Mouse (Mus musculus): ENCODE measurements around the gene Hoxc4.

The Hoxc4 gene

DNA sequence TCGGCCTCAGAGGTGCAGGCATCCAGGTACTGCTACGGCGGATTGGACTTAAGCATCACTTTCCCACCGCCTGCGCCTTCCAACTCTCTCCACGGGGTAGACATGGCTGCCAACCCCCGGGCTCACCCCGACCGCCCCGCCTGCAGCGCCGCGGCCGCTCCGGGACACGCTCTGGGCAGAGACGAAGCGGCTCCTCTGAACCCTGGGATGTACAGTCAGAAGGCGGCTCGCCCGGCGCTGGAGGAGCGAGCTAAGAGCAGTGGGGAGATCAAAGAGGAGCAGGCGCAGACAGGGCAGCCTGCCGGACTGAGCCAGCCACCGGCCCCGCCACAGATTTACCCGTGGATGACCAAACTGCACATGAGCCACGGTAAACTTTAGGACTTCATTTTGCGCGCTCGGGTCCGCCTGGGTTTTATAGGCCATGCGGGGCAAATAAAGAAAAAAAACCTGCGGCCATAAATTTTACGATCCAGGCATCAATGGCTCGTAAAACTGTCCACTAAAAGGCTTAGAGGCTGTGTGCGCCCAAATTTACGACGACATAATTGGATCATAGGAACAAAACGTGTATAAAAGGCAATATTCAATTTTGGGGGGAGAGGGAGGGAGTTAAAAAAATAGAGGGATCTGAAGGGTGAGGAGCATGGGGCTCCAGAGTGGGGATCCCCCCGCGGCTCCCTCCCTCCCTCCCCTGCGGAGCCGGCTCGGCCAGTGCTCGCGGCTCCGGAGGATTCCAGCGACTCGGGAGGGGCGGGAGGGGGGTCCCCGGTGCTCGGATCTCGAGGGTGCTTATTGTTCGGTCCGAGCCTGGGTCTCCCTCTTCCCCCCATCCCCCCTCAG is 4.3 kb upstream of the Hoxc4 start:
- no peak for DNase-seq

DNA sequence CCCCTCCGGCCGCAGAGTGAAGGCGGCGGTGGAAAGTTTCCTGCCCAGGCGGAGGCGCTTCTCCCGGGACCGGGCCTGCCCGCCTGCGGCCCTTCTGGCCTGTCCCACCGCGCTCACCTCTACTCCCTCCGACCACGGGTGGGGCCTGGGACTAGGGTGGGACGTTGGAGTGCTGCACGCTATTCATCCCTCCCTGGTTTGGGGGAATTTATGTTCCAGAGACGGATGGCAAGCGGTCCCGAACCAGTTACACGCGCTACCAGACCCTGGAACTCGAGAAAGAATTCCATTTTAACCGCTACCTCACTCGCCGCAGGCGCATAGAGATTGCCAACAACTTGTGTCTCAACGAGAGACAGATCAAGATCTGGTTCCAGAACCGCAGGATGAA is 3.7 kb upstream of the Hoxc4 start:
- DNase-seq: no peak

DNA sequence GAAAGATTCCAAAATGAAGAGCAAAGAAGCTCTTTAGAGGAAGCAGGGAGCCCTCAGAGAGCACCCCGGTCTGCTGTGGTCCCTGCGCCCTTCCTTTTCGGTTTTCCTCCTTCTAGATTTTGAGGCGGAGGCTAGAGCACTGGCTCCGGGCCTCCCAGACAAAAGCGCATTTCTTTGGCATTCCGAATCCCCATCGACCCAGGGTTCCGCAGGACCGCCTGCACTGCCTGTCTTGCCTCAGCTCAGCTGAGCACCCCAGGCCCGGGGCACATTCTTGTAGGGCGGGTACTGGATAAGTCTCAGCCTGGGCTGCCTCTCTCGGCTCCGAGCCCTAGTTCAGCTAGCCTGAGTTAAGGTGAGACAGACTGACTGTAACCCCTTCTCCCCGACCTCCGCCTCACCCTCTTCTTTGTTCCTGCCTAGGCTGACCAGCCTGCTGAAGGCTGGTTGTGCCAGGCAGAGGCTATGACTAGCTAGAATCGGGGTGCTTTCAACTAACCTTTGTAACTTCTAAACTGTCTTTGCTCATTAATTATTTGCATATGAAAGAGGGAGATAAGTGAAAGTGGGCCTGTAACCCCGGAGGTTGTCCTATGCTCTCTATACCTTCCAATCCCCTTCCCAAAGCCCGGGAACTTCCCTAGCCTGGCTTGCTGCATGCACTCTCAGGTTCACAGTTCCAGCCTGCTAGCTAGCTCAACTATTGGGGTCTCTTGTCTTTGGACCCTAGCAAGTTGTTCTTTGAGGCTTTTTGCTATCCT is 3.1 kb upstream of the Hoxc4 start:
- DNase-seq: no peak

DNA sequence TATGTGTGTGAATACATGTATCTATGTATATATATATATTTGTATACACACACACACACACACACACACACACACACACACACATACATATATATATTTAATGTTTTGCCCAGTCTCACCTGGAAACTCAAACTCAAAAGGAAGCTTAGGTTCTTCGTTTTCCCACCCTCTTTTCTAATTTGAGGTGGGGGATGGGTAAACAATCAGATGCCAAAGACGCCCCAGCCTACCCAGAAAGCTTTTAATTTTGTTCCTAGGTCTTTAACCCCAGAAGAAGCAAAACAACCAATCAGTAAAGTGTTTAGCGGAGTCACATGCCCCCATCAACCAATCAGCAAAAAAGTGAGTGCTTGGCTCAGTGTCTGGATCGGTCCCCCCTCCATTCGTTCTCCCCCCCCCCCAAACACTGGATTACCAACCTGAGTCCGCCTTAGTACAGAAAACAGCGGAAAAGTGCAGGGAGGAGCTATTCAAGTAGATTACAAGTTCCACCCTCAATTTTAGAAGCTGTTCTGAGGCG is 2.2 kb downstream of the Hoxc4 start:
- no peak for DNase-seq

DNA sequence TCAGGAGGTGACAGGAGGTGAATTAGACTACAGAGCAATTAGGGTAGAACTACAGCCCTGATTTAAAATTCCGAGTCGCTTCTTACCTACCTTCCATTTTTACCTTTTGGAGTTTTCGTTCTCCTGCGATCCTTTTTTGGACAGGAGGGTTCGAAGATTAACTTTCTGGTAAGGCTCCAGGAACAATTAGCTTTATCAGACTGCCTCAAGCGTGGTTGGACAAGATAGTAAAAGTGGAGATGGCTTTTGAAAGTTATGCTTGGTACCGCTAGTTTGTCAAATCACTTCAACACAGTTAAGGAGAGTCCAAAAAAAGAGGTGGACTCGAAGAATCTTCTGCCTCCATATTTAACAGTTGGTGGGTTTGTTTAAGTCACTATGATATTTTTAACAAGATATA is 2.8 kb downstream of the Hoxc4 start:
- DNase-seq: no peak

DNA sequence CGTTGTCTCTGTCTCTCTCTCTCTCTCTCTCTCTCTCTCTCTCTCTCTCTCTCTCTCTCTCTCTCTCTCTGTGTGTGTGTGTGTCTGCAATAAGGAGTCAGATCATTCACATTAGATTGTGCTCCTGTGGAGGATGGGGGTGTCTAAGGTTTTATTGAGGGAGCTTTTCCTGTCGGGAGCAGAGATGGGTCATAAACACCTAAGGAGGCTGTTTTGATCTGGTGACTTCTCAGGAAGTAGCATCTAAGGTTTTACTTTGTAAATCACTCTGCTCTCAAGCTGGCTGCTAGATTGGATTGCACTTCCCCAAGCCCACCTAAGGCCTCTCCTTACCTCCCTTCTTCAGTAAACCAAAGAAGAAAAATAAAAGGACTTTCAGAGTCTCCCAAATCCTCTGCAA is 5.4 kb downstream of the Hoxc4 start:
- DNase-seq: no peak

DNA sequence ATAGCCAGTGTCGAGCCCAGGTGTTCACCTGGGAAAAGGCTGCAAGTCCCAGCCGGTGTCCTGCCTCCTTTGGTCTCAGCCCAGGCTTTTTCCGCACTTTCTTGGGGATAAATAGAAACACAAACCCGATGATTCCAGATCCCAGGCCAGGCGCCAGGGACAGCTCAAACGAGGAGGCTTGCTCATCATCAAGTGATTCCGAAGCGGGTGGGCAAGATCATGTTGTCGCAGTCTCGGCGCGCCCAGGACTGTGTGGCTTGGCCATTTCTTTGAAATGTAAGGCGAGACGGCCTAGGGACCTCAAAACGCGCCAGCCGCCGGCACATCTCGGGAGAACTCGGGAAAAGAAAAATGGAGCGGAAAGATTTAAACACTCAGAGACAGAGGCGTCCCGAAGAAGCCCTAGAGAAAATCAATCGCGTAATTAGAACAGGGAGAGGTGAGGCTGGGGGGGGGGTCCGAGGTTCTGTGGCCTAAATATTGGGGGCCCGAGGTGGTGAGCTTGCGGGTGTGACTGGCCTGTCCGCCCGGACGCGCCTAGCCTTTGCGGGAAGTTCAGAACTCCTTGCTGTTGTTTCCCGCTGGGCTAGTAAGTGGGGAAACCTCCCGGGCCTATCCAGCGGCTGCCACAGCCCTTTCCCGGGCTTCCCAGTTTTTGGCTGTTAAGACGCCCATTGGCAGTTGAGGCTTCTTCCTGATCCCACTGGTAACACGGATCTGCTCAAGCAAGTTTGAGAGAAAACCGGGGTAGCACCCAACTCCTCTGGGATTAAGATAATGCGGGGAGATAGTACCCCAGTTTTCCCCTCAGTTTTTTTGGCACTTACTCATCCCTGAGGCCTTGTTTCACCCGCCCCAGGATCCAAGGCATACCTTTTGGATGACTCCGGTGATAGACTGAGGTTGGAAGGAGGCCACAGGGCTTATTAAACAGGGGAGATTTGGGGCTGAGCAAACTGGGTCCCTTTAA is 8.8 kb downstream of the Hoxc4 start:
- no peak for DNase-seq

DNA sequence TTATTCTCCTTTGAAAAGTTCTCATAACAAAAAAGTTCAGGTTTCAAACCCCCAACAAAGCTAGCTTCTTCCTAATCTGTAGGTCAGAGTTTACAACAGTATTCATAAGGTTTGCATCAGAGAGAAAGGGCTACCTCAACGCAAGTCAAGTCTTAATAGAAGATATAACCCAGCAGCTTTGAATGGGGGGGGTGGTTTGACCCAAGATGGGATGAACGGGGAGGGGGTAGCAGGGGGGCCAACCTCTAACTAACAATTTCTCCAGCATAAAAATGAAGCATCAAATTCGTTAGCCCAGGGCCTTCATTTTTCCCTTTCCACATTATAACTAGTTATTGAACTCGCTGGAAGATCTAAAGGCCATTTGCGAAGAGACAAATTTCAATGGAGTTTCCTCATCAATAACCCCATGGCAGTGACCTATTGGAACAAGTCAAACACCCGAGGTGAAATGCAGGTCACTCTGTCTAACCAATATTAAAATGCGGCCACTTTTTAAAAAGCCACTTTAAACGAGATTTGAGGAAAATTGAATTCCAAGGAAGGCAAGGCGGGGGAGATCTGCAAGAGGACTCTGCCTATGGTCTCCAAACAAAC is 10.3 kb downstream of the Hoxc4 start:
- DNase-seq: no peak

DNA sequence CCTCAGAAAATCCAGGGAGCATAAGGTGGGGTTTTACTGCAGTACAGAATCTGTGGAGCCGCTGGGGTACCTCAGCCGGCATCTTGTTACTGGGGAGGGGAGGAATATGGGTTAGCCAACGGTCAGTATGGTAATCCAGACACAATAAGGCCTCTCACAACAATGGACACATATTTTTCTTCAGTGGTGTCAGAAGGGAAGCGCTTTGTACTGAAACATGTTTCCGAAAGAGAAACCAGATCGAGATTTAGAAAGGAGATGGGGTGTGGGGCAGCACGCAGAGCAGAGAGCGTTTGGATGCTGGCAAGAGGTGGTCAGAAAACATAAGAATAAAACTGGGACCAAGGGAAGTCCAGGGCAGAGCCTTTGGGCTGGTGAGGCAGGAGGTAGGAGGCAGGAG is 11.4 kb downstream of the Hoxc4 start:
- no peak for DNase-seq

DNA sequence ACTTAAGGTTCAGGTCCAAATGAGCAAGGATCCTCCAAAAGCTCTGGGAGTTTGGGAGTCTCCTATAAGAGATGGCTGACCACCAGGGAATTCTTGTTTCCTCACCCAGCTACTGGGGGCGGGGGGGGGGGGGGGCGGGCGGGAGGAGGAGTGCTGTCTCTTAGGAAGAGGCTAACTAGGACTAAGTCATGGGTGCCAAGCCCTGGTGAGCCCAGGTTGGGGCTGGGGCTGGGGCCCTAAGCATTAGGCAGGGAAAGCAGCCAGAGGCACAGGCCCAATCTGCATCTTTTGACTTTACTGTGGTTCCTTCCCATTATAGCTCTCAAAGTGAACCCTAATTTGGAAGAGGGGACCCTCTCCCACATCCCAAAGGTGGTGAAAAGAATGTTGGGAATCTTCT is 13.4 kb downstream of the Hoxc4 start:
- DNase-seq: no peak

DNA sequence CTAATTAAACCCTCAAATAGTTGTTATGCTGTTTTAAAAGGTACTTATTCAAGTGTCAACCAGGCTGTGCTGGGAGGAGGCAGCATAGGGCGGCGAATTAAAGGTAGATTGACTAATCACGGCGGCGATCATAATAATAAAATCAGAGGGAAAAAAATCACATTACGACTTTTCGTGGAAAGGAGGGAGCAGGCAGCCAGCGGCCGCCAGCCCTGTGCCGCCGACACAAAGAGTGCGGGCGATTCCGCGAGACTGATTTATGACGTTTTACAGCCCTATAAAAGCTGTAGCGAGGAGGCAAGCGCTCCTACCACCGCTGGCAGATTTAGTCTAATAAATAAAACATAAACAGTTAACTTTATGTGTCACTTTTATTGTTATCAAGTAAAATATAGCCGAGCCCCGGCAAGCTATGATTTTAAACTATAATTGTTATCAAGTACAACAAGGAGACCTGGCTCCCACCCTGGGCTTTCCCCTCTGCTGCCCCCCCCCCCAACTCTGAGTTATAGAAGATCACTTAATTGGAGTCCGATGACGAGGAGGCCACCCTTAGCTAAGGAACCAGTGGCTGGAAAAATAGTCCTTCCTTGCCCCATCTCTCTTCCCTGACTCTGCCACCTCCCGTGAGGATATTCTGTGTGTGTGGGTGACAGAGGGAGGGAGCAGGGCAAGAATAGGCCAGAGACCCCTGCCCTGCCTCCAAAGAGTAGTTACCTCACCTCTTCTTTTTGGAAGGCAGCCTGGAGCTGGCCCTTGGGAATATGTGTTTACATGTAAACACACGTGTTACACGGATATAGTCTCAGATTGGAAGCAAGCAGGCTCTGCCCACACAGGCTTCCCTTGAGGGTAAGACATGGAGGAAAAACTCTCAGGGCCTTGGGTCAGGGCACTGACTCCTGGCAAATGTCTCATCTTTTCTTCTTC is 14.2 kb downstream of the Hoxc4 start:
- no peak for DNase-seq

DNA sequence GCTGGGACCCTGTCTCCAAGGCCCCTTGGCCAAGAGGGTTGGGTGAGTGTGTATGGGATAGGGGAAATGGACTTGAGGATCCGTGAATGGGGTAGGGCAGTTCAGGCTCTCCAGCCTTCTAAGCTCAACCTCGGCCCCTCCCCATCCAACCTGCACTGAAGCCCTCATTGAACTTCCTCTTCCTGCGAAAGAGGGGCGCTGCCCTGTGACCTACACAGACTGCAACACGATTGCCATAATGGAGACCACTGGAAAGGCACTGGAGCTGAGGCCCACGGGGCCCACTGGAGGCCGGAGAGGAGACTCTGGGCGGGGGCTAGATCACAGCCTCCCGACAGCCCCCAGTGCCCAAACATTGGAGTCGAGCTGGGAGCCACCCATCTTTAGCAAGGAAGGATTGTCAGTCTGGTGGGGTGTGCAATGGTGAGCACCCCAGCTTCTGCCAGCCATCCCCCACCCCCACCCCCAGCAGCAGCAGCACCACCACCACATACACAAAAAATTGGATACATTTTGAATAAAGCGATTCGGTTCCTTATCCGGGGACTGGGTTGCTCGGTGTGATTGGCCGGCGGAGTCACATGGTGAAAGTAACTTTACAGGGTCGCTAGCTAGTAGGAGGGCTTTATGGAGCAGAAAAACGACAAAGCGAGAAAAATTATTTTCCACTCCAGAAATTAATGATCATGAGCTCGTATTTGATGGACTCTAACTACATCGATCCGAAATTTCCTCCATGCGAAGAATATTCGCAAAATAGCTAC is 15.5 kb downstream of the Hoxc4 start:
- DNase-seq: no peak

DNA sequence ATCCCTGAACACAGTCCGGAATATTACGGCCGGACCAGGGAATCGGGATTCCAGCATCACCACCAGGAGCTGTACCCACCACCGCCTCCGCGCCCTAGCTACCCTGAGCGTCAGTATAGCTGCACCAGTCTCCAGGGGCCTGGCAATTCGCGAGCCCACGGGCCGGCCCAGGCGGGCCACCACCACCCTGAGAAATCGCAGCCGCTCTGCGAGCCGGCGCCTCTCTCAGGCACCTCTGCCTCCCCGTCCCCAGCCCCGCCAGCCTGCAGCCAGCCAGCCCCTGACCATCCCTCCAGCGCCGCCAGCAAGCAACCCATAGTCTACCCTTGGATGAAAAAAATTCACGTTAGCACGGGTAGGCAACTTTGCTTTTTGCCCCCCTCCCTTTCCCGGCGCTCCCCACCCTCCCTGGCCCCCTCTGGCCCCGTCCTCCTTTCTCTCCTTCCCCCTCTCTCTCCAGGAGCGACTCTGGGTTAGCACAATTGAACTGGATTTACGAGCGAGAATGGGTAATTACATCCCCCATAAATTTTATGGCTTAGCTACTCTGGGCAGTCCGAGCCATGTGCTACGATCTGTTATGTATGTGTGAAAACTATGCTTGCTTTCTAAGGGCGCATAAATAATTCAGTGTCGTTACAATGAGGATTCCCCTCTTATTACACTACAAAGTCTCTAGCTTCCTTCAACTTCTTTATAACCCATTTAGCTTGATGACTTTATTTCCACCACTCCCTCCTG is 16.2 kb downstream of the Hoxc4 start:
- DNase-seq: no peak

DNA sequence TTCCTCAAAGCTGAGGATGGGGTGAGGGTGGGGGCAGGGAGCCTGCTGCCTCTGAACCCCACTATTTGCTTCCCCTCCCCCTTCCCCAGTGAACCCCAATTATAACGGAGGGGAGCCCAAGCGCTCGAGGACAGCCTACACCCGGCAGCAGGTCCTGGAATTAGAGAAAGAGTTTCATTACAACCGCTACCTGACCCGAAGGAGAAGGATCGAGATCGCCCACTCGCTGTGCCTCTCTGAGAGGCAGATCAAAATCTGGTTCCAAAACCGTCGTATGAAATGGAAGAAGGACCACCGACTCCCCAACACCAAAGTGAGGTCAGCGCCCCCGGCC is 16.8 kb downstream of the Hoxc4 start:
- no peak for DNase-seq

DNA sequence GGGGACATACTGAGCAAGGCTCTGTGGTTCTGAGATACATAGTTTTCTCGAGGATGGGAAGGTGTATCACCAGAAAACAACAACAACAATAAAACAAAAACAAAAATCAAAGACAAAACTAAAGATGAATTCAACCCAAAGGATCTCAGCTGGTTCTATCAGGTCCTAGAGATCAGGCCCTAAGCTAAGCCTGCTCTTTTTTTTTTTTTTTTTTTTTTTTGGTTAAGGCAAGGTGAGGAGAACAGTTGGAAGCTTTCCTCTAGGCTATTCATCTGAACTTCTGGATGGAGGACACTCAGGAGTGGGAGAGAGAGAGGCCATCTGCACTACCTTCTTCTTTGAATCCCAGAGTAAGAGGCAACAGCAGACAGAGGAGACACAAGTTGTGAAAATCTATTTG is 18.8 kb downstream of the Hoxc4 start:
- no peak for DNase-seq

DNA sequence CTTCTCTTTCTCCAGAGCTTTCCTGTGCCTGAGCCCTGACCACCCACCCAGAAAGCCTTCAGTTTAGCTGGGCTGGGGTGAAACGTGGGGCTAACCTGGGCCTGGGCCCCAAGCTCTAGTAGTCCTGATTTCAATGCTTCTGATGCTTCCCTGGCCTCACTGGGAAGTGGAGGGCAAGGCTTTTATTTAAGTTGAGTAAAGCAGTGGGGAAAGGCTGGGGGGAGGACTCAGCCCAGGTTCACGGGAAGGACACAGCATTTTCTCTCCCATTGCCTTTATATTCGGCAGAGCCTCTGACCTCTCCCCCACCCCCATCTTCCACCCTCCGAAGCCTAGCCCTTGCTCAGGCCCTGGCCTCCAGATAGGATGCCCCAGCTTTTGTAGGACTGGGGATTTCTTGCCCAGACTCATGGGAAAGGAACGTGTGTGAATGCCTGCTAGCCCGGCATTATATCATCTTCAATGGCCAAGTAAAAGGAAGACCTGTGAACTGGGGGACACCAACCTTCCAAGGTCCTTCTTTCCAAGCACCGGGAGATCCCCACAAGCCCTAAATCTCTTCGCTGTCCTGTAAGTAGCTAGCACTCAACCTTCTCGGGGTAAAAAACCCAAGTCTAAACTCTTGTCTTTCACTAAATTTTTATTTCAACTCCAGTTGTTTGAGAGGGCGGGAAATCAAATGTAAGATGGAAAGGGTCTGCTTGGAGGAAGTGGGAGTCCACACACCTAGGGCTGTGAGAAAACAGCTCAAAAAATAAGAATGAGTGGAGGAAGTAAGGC is 20.2 kb downstream of the Hoxc4 start:
- no peak for DNase-seq

DNA sequence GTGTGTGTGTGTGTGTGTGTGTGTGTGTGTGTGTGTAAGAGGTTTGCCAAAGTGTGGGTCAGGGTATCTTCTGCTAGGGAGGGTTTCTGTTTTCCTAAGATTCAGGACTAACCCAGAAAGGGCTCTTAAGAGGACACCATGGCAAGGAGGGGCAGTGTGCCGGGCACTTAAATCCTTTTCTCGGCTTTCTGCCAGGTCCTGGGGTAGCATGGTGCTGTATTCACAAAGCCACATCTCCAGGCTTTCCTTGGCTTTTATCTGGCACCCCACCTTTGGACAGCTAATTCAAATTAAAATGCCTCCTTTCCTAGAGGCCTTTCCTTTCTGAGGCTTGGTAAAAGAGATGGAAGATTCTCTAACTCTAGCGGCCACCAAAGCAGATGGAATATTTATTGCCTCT is 20.9 kb downstream of the Hoxc4 start:
- DNase-seq: no peak

DNA sequence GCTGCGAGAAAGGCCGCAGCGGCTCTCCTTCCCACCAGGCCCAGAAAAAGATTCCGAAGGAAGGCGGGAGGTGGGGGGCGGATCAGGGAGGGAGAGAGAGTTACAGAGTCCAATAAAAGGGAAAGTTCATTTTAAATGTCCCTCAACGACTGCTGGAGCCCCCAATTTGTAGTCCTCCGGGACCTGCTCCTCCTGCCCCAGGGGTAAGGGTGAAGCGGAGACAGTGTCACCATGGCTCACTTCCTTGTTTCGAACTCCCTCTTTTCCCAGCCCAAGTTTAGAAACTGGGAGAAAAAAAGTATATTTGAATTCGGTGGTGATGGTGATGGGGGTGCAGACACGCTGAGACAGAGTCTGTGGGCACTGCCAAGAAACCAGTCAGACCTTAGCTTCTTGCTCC is 21.9 kb downstream of the Hoxc4 start:
- no peak for DNase-seq

DNA sequence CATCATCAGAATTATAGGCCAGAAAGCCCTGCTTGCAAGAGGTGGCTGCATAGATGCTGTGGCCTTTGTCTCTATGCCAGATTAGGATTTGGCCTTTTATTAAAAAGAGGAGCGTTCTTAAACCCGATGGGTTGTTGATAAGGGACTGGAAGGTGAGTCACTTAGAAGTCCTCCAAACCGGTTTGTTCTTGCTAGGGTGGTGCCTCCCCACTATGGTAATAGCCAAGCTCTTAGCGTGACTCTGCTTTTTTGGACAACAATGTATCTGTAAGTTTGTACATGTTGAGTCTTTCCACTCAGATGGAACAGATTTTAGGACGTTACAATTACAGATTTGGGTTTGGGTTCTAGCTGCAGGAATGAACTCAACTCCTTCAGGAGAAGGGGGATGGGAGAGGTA is 22.9 kb downstream of the Hoxc4 start:
- no peak for DNase-seq

Measured in lung, postnatal 10 days (tissue).